Mouse (Mus musculus): Measurements from ENCODE around the gene Ear1.
"Not testable (repeated sequence)": the region's sequence is repeated elsewhere in the genome, so short reads cannot be mapped to it uniquely, and the experiment has no call there.

Ear1 gene

DNA sequence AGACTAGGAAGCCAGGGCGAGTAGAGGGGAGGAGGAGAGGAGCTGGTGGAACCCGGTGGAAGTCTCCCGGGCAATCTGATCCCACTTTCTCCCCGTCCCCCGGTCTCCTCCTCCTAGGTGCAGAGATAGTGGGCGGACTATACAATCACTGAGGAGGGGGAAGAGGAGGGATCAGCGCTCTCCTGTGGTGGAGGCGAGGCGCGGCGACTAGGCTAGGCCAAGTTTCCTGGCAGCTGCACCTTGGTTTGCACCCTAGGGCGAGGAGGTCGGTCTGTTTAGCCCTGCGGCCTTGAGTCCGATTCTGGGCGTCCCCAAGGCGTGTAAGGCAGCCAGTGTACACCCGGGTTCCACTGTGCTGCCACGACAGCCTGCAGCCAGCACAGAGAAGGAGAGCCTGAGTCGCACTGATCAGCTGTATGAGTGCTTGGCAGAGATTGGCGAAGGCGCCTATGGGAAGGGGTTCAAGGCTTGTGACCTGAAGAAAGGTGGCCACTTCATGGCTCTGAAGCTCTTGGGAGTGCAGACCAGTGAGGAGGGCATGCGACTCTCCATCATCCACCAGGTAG lies 78.3 kb downstream of the Ear1 start:
- not testable (repeated sequence) for DNase-seq (ENCODE audit: low spot score in 2 of 2)

DNA sequence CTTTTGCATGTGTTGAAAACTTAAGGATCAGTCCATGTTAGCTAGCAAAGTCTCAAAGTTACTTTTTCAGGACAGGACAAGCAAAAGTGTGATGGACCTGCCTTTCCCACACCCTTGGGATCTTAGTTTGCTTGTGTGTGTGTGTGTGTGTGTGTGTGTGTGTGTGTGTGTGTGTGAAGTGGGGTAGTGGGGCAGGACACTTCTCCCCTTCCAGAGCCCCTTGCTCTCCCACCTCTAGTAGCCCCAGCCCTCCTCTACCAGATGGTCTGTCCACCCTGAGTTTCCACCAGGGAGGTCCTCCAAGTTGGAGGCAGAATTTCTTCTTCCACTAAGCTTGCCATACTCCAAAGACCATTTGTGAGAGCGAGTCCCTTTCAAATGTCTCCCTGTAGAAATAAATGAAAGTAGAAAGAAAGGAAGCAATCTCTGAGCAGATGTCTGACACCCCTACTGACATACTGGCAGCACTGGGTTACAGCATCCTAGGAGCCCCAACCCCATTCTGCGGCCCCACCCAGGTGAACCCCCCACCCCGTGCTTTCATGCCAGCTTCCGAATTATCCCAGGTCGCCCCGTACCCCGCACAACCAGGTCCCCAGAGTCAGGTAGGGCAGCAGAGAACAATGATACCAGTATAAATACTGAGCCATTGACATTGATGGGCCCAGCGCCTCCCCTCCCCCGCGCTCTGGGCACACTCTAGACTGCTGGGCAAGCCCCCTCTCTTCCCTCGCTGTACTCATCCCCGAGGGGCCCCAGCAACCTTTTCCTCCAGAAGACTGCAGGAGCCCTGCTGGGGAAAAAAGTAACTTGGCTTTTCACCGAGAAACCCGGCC lies 79.0 kb downstream of the Ear1 start:
- DNase-seq (ENCODE audit: low spot score in 2 of 2) = no peak

DNA sequence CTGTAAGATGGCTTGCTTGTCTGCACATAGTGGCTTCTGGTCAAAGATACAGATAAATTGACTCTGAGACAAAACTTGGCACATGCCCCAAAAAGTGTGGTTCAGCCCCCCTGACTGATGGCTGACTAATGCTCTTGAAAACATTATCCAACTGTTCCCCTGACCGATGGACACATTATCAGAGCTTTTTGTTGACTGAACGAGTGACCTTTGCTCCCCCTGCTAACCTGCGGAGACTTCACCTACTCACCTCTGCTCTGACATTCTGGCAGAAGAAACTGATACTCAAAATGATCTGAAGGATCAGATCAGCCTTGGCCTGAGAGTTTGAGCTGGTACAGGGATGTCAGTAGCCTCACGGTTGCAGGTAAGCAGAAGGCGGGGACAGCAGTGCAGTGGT lies 81.5 kb downstream of the Ear1 start:
- DNase-seq (ENCODE audit: low spot score in 2 of 2) = not testable (repeated sequence)

DNA sequence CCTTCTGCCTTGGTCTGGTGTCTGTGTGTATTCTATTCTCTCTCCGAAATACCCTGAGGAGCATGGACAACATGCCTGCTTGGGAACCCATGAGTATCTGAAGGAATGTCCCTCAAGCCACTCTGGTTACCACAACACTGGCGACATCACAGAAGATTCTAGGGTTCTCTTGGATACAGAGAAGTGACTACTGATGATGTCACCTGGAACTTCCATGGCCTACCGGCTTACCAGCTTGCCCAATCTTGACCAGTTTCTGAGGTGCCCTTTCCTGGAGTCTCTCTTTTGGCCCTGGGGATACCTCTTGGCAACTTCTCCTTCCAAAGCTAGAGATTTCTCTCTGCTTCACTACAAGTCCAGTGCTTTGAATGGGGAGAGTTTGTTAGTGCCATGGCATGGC lies 90.7 kb downstream of the Ear1 start, which contains the start of gene Gm8180:
Gene Gm8180, minus strand, starts transcription at position 101 of the 400 bp plus-strand sequence.
- DNase-seq (ENCODE audit: low spot score in 2 of 2) = not testable (repeated sequence)
